Comparison of ENCODE assay signal across 9 mouse cellular contexts in the genomic region with DNA sequence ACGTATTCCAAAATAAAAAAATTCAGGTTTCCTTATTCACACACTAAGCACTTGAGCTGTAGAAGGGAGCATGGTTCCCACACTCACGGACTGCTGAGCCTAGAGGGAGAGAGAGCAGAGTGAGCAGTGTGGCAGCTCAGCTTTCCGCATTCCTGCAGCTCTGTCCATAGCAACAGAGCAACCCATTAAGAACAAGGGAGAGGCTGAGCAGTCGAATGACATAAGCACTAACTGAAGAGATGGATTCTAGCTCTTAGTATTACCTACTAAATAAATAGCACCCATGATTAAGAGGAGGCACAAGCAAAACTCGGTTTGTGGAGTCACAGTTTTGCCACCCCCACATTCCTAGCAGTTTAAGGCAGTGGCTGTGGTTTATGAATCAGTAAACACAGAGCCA. TPM values are rescaled to one million over a fixed set of nuclear protein-coding genes. Genes with fewer than 3 reads are reported as not detected.
DNase-seq lines count a peak whose midpoint lies in the region; ATAC-seq lines count a peak whose summit lies in the region.
"Had no signal": no experiment of that assay in that cellular context is flagged by ENCODE, and none has a peak within 500 bp of the region (broad histone marks: within the 10 kb centered on the region; RNA-seq: fewer than 3 reads in every experiment).

No protein-coding gene starts in this region.

- no peaks in the 10 kb centered on the region for H3K27me3 ChIP-seq in heart, embryonic 15.5 days
- no peaks in the 10 kb centered on the region for H3K27me3 ChIP-seq in hindbrain, embryonic 14.5 days (ENCODE audit: control insufficient read depth, insufficient read depth, low read length)
- H3K27me3 ChIP-seq in midbrain, embryonic 16.5 days (ENCODE audit: control insufficient read depth, insufficient read depth, low read depth, low read length) = no peaks in the 10 kb centered on the region
- H3K27me3 ChIP-seq: embryonic facial prominence, embryonic 13.5 days had no signal

- DNase-seq in heart, adult 11 months = no peak
- peak; percentile 43 for DNase-seq in Muller cell, postnatal 12 days (ENCODE audit: inconsistent ontology term)
- peak; percentile 60 for DNase-seq in hindbrain, embryonic 14.5 days (ENCODE audit: low spot score)
- no peak for DNase-seq in urinary bladder, adult 18-20 months (ENCODE audit: low spot score in 2 of 2)
- DNase-seq in urinary bladder, postnatal 10 days (ENCODE audit: low spot score) = no peak
- no peak for DNase-seq in frontal cortex, postnatal 14 days (ENCODE audit: low spot score in 2 of 2)

- ATAC-seq in heart, embryonic 15.5 days (replicated peaks; ENCODE audit: insufficient number of reproducible peaks, insufficient read depth, low FRiP score, low read depth) = peak; percentile 58; the same call in 1 of the 2 replicates
- ATAC-seq in hindbrain, embryonic 14.5 days (ENCODE audit: low FRiP score) = peak; percentile 68; the same call in 1 of the 2 replicates
- ATAC-seq in midbrain, embryonic 16.5 days = peak; percentile 75; the same call in 1 of the 2 replicates

- H3K36me3 ChIP-seq in heart, embryonic 15.5 days = peaks cover 36% of the 10 kb centered on the region
- H3K36me3 ChIP-seq in hindbrain, embryonic 14.5 days (replicated peaks; ENCODE audit: control insufficient read depth, insufficient read depth) = peaks cover 50% of the 10 kb centered on the region
- H3K36me3 ChIP-seq in midbrain, embryonic 16.5 days (ENCODE audit: control insufficient read depth, insufficient read depth, low read length) = peaks cover 5% of the 10 kb centered on the region; the same call in 1 of the 2 replicates

- H3K4me2 ChIP-seq in heart, embryonic 15.5 days = no peak overlapping the region
- no peak overlapping the region for H3K4me2 ChIP-seq in hindbrain, embryonic 14.5 days (replicated peaks)
- H3K4me2 ChIP-seq in midbrain, embryonic 16.5 days (ENCODE audit: low read length) = no peak overlapping the region
- H3K4me2 ChIP-seq: embryonic facial prominence, embryonic 13.5 days had no signal

- H3K4me3 ChIP-seq in heart, embryonic 15.5 days = no peak overlapping the region
- H3K4me3 ChIP-seq in hindbrain, embryonic 14.5 days (replicated peaks; ENCODE audit: low read length) = no peak overlapping the region
- H3K4me3 ChIP-seq in midbrain, embryonic 16.5 days (ENCODE audit: low read depth, low read length) = no peak overlapping the region
- H3K4me3 ChIP-seq: embryonic facial prominence, embryonic 13.5 days had no signal

- H3K9me3 ChIP-seq in heart, embryonic 15.5 days (replicated peaks) = no peaks in the 10 kb centered on the region
- no peaks in the 10 kb centered on the region for H3K9me3 ChIP-seq in hindbrain, embryonic 14.5 days (ENCODE audit: control insufficient read depth, low read length)
- H3K9me3 ChIP-seq in midbrain, embryonic 16.5 days (replicated peaks; ENCODE audit: control insufficient read depth, low read length, poor library complexity, severe bottlenecking) = no peaks in the 10 kb centered on the region
- H3K9me3 ChIP-seq: embryonic facial prominence, embryonic 13.5 days had no signal

- H3K27ac ChIP-seq in heart, embryonic 15.5 days = no peak overlapping the region
- peak overlapping the region; percentile 4; the same call in 1 of the 2 replicates for H3K27ac ChIP-seq in hindbrain, embryonic 14.5 days
- H3K27ac ChIP-seq in midbrain, embryonic 16.5 days (ENCODE audit: low read length) = peak overlapping the region; percentile 26; the same call in 1 of the 2 replicates
- H3K27ac ChIP-seq: embryonic facial prominence, embryonic 13.5 days had no signal

- H3K4me1 ChIP-seq in heart, embryonic 15.5 days (replicated peaks) = no peaks in the 10 kb centered on the region
- H3K4me1 ChIP-seq in hindbrain, embryonic 14.5 days (replicated peaks; ENCODE audit: control insufficient read depth, insufficient read depth, low read length) = 0 out of 2 replicates have a peak, but pooled peaks cover 6% of the 10 kb centered on the region
- H3K4me1 ChIP-seq in midbrain, embryonic 16.5 days (ENCODE audit: control insufficient read depth, insufficient read depth, low read length) = peaks cover 8% of the 10 kb centered on the region; the same call in 1 of the 2 replicates

- WGBS in heart, embryonic 15.5 days = 35% methylated on average over 5 of the region's 5 CpGs
- 13% methylated on average over 5 of the region's 5 CpGs for WGBS in hindbrain, embryonic 14.5 days
- whole genome bisulfite sequencing in midbrain, embryonic 16.5 days = 8% methylated on average over 5 of the region's 5 CpGs

- no peak overlapping the region for H3K9ac ChIP-seq in heart, embryonic 15.5 days
- H3K9ac ChIP-seq in hindbrain, embryonic 14.5 days = peak overlapping the region; percentile 36; the same call in 1 of the 2 replicates
- H3K9ac ChIP-seq in midbrain, embryonic 16.5 days (ENCODE audit: low read depth, low read length) = no peak overlapping the region
- H3K9ac ChIP-seq: embryonic facial prominence, embryonic 13.5 days had no signal

RNA-seq across cellular contexts. Expression of gene Rbl1, which starts 34.2 kb away (rescaled TPM):
- polyA plus RNA-seq in heart, embryonic 15.5 days (2015; fragmentation: Nextera tagmentation; extraction: Ambion mirVana) = 14.9 and 17.2 TPM in 2 replicates
- polyA plus RNA-seq in hindbrain, embryonic 14.5 days (2014; fragmentation: Nextera tagmentation; extraction: Ambion mirVana) = 5.7 and 6.2 TPM in 2 replicates
- polyA plus RNA-seq in midbrain, embryonic 16.5 days (2015; fragmentation: Nextera tagmentation; extraction: Ambion mirVana) = 4.2 and 5.3 TPM in 2 replicates

RNA-seq across cellular contexts. Expression of gene Samhd1, which starts 35.1 kb away (rescaled TPM):
- polyA plus RNA-seq in heart, embryonic 15.5 days (2015; fragmentation: Nextera tagmentation; extraction: Ambion mirVana) = 14.2 and 16.2 TPM in 2 replicates
- 12.2 and 12.4 TPM in 2 replicates for polyA plus RNA-seq in hindbrain, embryonic 14.5 days (2014; fragmentation: Nextera tagmentation; extraction: Ambion mirVana)
- polyA plus RNA-seq in midbrain, embryonic 16.5 days (2015; fragmentation: Nextera tagmentation; extraction: Ambion mirVana) = 9.1 and 9.6 TPM in 2 replicates

Comparison
In these comparisons a context has a peak if more than half of its experiments do, and no peak if none do; other contexts are left out.
1. DNase-seq: peak in Muller cell, postnatal 12 days (single experiment) and hindbrain, embryonic 14.5 days (single experiment); none in heart, adult 11 months (single experiment), urinary bladder, adult 18-20 months (0 of 2), urinary bladder, postnatal 10 days (single experiment) and frontal cortex, postnatal 14 days (0 of 2).
2. Peak in every context shown above with its lines, with median percentiles within 50 percentile points of each other: ATAC-seq.